Mouse (Mus musculus) frontal cortex, postnatal 14 days (tissue): ENCODE results near the gene Olfr638.
"Not testable (repeated sequence)": the region's sequence is repeated elsewhere in the genome, so short reads cannot be mapped to it uniquely, and the experiment has no call there.

ENCODE experiments used
- DNase-seq, 2 experiments: peaks; one replicate each; pipeline ENCODE4 v3.0.0; 2022; ENCODE audit warnings: low spot score in 2 of 2

Gene Olfr638

DNA sequence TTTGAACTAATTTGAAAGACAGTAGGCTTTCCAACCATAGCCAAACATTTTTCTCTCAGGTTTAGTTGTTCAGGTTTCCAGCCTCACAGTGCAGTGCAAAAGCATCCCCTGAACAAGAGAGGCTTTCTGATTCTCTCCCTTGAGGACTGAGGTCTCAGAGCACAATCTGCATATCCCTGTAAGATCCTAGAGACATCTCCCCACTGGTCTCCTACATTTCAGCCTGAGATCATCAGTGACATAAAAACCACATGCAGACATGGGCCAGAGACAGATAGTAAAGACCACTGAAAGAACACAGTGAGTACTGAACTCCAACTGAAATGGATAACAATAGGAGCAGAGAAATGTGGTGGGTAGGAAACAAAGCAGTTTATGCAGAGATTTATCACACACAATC, at the start of gene Olfr638:
Gene Olfr638, plus strand, starts transcription at position 301 of the 400 bp plus-strand sequence.
- DNase-seq, result no peak

DNA sequence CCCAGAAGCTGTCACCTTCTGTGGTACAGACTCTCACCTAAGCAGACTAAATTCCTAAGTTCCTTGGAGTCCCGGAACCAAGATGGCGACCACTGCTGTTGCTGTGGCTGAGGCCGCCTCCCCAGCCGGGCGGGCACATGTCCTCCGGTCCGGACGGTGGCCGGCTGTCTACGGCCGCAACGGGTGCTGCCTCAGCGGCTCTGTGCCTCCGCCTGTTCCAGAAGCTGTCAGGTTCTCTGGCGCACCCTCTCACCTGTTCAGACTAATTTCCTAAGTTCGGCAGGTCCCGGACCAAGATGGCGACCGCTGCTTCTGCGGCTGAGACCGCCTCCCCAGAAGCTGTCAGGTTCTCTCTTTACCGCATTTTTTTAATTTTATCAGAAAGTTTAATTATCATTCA, 31.7 kb upstream of the Olfr638 start:
- not testable (repeated sequence) for DNase-seq

DNA sequence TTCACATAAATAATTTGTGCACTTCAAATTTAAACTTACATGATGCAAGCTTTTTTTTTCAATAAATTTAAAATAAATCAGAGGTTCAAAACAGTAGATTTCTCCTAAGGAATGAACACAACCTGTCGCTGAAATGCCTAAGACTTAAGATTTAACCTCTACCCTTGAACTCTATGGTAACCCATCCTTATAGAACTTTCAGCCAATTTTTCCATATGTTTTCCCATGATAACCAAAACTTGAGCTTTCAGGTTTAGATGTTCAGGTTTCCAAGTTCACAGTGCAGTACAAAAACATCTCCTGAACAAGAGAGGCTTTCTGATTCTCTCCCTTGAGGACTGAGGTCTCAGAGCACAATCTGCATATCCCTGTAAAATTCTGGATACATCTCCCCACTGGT, 27.7 kb upstream of the Olfr638 start, which contains the start of gene Olfr635:
Gene Olfr635, plus strand, starts transcription at position 301 of the 400 bp plus-strand sequence.
- DNase-seq, result no peak

DNA sequence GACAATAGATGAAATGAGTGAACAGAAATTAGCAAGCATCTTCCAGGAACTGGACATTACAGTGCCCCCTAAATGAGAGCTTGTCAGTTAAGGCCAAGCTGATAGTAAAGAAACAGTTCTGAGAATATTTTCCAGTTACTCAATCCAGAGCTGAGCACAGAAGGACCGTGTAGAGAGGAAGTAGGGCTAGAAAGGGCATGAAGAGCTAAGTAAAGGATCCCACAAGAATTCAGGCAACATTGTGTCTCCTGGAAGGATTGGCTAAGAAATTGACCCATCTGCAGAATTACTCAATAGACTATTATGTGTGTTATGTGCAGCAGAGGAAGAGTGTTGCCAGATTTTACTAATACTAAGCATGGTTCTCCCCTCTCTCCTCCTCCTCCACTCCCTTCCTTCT, 26.8 kb upstream of the Olfr638 start:
- no peak for DNase-seq

DNA sequence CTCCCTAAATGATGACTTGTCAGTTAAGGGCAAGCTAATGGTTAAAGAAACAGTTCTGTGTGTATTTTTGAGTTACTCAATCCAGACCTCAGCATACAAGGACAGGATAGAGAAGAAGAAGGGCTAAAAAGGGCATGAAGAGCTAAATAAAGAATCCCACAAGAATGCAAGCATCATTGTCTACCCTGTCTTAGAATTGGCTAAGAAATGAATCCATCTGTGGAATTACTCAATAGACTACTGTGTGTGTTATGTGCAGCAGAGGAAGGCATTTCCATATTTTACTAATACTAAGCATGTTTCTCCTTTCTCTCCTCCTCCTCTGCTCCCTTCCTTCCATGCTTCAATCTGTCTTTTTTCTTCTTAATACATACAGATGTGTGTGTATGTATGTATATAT, 578 bp downstream of the Olfr638 start:
- no peak for DNase-seq

DNA sequence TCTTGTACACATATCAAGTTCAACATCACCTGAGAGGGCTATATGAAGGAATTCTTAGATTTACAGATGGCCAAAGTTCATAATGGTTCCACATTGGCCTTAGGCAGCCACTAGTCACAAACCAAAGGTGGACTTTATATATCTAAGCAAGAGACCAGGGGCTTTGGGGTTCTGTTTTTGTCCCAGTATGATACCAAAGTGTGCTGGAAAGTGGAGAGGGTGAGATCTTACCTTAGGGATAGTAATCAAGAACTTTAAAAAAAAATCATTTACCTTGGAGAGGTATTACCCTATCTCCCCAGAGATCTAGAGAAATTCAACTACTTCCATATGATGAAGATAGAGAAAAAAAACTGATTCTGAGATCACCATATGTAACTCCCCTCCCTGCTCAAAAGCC, 18.7 kb downstream of the Olfr638 start, which contains the start of gene Olfr639:
Gene Olfr639, minus strand, starts transcription at position 101 of the 400 bp plus-strand sequence.
- no peak for DNase-seq

DNA sequence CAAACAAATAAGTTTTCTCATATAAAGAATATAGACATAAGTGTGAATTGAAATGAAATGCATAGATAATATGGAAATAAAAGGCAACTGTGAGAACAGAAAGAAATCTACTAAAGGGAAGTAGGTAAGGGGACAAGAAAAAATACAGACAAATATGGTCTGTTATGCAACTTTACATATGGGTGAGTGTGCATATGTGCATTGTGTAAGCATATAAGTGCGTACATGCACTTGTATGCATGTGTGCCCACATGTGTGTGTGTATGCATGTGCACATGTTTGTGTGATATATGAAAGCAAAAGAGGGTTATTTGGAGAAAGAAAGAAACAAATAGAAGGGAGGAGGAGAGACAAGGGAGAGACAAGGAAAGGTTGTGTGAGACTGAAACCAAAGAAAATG, 20.4 kb downstream of the Olfr638 start:
- no peak for DNase-seq

DNA sequence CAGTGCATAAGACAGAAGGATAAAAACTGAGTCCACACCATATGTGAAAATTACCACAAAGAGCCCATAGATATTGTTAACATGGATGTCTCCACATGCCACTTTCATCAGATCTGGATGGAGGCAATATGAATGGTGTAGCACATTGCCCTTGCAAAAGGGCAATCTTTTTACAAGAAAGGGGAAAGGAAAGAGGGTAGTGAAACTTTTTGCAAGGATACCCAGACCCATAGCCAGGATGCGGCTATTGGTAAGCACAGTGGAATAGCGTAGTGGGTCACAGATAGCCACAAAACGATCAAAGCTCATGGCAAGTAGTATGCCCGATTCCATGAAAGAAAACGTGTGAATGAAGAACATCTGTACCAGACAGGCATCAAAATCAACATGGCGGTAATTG, 23.1 kb downstream of the Olfr638 start:
- no peak for DNase-seq

DNA sequence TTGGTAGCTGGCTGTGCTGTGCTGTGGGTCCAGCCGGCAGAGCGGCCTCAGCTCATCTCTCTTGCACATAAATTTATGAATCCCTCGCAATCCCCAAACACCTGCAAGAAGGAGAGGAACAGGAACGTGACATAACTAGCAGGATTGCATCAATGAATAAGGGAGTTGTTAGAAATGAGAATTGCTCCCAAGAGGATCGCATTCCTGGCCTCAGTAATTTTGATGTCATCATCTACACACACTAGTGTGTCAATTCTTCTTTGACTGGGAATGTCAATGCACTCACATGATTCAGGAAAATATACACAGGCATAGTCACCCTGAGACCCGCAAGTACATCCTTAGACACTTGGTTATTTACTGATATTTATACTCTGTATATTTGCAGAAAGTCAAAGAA, 26.9 kb downstream of the Olfr638 start, which contains the start of gene Olfr640:
Gene Olfr640, minus strand, starts transcription at position 101 of the 400 bp plus-strand sequence.
- DNase-seq, result no peak

DNA sequence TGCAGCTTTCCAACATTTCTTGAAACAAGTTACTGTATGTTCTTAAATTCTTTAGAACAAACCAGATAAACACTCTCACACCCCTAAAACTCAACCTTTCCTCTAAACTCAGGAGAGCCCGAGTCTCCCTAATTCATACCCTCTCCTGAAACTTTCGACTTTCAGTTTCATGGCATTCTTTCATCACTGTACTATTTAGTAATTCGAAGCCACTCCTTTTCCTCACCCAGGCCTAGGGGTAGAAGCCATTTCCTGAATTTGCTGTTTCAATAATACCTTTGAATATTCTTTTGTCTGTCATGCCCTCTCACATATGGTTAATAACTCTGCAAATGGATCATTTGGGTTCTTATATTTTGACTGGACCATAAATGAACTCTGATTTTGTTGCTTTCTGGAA, 28.4 kb downstream of the Olfr638 start:
- no peak for DNase-seq

DNA sequence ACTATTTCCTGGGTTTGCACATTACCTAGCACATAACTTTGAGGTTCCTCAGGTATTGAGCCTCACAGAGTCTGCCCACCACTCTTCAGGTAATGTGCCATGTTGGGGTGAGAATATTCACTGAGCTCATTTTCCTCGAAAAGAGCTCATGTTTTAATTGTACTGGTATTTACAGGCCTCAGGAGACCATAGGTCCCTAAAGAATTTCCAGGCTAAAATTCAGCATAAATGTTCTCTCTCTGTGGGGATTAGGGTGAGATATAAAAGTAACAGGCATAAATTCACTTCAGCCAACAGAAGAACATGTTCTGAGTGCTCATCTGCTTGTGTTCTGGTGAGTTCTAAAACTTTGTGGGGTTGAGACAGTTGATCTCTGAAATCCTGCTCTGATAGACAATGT, 36.6 kb downstream of the Olfr638 start, which contains the start of gene Olfr641:
Gene Olfr641, plus strand, starts transcription at position 301 of the 400 bp plus-strand sequence.
- DNase-seq, result no peak

DNA sequence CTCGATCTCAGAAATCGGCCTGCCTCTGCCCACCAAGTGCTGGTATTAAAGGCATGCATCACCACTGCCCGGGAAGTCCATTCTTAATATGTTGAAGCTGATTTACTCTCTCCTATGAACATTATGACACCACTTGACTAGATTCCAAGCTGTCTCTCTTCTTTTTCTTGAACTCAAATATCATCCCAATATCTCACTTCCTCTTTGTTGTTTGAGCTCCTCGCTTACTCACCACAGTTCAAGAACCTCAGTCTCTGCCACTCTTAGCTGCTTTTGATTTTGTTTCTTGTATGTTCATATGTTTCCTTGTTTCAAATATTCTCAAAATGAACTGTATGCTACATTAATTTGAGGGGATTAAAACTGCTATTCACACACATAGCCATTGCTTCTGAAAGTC, 52.2 kb downstream of the Olfr638 start:
- no peak for DNase-seq

DNA sequence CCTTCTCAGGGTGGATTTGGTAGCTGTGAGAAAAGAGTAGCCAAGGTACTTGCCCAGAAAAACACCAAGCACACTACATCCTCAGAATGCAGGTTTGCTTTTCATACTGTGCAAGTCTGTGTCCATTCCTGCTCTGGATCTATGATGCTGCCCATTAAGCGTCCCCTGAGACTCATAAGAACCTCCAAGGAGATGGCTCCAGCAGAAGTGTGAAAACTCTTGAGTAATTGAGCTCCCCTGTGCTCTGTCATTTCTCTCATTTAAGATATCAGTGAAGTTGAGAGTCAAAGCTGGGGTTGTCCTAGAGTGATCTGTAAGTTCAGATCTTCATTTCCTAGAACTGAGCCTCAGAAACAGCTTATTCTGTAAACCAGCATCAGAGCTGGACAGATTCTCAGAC, 54.0 kb downstream of the Olfr638 start, which contains the start of gene Olfr642:
Gene Olfr642, minus strand, starts transcription at position 101 of the 400 bp plus-strand sequence.
- DNase-seq, result no peak
